Mouse (Mus musculus): ENCODE measurements around the gene Evx2. TPM values are rescaled to one million over a fixed set of nuclear protein-coding genes. Genes with fewer than 3 reads are reported as not detected.

Gene Evx2
- total RNA-seq (2021), result under 1 TPM in 1 of 2 experiments, not detected in 1; 0.08 TPM
- long read RNA-seq, experiment 1, result 0 reads
- long read RNA-seq, experiment 2, result 0 reads

DNA sequence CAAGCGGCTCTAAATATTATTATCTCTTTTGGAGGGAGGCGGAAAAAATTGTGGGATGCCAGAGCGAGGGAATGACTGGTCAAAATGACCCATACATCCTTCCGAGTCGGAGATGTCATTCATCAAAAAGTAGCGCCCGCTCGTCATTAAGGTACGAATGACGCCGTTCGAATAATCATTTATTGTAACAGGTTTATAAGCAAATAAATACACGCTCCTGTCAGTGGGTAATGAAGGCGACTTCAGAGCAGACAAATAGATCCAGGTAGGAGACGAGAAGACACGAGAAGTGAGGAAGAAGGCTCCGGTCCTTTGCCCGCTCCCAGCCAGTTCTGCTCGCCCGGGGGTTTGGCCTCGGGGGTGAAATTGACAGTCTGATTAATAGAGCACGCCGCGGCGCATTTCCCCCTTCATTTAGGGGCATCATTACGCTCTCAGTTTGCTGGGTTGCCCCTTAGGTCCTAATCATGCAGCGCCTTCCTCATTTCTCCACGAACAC is at the start of gene Evx2:
Evx2 (minus strand) TSS at position 51 of the 499 bp plus-strand sequence.
- no peak for DNase-seq

DNA sequence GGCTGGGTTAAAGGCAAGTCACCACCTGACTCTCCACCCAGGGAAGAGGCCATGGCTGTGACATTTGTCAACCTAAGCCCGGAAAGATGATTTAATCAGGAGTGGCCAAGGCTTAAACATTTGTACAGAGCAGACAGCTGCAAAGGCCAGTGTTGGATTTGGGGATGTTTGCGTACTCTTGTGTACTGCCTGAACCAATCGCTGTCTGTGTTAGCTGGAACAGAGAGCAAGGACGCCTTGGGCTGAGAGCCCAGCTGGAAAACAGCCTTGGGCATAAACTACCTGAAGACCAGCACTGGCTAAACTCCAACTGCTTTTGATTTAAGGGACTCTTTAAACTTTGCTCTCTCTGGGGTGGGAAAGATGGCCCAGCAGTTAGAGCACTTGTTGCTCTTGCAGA is 49.3 kb upstream of the Evx2 start:
- no peak for DNase-seq

DNA sequence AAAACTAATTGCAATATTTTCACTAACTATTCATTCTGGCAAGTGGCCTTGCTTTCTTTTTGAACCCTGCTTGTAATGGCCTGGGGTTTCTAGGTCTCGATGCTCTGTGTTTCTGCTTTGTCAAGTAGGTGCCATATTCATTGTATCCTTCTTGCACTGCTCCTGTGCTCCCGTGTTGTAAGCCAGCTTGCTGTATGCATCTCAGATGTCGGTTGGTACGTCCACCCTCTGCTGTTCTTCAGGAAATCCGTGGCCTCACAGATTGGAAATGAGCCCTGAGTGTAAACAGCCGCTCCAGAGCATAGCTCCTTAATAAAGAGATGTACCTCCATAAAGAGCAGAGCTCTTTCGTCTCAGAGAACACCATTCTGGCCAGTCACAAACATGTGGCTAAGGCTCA is 48.2 kb upstream of the Evx2 start:
- no peak for DNase-seq

DNA sequence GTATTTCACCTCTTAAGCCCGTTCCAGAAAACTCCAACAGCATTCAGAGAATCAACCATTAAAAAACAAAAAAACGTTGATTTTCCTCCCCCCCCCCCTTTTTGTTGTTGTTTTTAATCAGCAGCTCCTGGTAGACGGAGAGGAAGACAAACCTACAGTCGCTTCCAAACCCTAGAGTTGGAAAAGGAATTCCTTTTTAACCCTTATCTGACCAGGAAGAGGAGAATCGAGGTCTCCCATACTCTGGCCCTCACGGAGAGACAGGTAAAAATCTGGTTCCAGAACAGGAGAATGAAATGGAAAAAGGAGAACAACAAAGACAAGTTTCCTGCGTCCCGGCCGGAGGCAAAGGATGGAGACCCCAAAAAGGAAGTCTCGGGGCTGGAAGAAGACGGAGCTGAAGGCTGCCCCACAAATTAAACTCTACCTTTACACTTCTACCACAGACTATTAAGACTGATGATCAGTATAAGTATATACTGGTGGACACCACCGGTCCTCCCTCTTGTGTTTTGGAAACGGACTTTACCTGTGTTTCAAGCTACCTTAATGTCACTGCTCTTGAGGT is 47.1 kb upstream of the Evx2 start:
- no peak for DNase-seq

DNA sequence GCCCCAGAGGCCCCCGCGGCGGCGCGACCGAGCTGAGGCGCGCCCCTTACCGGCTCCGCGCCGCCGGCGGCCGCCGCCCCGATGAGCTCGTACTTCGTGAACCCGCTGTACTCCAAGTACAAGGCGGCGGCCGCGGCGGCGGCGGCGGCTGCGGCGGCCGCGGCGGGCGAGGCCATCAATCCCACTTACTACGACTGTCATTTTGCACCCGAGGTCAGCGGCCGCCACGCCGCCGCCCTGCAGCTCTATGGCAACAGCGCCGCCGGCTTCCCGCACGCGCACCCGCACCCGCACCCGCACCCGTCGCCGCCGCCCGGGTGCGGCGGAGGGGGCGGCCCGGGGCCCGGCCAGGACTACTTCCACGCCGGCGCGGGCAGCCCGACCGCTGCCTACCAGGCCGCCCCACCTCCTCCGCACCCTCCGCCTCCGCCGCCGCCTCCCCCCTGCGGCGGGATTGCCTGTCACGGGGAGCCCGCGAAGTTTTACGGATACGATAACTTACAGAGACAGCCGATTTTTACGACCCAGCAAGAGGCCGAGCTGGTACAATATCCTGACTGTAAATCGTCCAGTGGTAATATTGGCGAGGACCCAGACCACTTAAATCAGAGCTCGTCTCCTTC is 46.2 kb upstream of the Evx2 start:
- peak; percentile 61 for DNase-seq

DNA sequence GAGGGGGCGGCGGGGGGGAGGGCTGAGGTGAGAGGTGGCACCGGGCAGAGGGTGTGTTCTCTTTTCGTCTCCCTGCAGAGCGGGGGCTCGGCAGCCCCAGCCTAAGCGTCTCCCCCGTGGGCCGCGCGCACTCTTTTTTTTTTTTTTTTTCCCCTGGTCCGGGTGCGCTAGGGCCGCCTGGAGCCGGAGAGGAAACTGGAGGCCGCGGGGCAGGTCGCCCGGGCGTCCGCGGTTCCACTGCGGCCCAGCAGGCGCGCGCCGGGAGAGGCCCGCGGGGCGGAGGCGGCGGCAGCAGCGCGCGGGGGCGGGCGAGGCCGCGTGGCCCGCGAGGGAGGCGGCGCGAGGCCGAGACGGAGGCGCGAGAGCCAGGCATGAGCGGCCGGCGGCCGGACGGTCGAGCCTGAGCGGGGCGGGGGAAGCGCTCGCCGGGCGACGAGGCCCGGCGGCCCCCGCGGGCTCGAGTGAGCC is 45.7 kb upstream of the Evx2 start:
- DNase-seq, result no peak

DNA sequence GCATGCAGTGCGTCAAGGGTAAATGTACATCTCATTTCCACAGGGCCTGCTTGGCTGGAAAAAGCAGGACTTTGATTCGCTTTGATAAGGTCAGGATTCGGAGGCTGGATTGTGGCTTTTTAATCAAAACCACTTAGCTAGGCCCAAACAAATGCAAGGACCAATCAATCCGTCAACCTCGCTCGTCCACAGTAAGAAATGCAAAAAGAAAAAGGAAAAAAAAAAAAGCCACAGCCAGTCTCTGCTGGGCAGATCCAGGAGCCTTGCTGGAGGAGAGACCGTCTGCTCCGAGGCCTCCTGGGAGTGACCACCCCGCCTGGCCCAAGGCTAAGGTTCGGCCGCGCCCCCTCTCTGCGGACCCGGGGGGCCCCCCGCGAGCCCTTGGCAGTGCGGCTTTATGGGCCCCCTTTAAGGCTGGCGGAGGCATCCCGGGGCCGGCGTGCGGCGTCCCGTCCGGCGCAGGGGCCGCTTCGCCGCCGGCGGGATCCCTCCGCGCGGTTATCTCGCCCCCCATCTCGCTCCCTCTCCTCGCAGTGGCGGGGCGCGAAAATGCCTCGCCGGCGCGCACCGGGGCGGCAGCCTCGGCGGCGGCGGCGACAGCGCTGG is 45.1 kb upstream of the Evx2 start, which contains the start of gene Hoxd8:
Hoxd8 (plus strand) TSS at position 223 of the 606 bp plus-strand sequence.
- peak; percentile 83 for DNase-seq

DNA sequence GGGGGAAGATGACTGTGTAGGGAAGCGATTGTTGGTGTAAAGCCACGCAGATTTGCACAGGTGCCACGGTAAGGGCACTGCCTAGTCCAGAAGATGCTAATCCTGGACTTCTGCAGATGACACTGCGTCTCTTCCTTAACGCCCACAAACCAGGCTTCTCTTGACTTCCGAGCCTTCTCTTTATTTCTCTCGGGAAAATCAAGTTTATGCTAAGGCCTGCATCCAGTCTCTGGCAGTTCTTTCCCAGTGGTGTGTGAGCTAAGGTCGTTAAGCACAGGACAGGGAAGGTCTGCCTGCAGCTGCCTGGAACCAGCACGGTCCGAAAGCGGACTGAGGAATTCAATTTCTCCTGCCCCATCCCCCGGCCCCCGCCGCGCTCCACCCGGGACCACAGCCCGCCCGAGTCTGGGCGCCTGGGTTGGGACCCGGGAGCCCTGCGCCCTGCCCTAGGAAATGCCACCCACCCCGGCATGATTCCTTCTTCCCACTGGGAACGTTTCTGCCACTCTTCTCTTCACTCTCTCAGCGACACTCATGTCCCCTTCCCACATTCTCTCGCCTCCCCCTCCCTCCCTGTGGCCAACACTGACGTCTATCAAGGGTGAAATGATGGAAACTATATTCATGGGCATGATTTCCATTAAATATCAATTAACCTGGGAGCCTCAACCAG is 44.5 kb upstream of the Evx2 start:
- no peak for DNase-seq

DNA sequence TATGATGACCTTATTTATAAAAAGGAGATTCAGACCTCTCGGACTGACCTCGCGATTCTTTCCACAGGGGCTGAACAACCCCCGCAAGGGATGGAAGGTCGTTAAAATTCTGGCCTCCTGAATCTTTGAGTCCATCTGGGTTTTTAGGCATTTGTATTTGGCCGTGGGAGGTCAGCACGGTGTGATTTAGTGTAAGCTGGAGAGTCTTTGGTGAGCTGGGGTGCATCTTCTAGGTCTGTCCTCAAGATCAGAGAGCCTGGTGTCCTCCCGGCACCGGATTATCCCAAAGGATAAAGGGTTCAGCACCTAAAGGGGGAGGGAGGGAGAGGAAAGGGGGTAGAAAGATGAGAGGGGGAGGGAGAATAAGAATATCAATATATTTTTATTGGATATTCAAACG is 44.0 kb upstream of the Evx2 start:
- no peak for DNase-seq

DNA sequence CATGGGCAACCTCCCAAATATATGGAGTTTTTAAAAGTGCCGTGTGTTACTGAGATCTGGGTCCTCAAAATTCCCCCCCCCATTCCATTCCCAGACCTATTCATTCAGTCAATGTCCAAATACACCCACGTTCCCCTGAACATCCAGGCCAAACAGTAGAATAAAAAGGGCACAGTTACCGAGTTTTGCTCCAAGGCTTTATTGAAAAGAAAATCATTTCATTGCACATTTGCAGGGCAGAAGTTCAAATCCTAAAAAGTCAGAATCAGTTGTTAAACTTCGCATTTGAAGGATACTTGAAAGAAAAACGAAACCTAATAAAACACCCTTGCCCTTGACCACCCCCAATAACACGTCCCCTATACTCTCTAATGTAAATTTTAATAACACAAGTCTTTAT is 43.5 kb upstream of the Evx2 start:
- no peak for DNase-seq

DNA sequence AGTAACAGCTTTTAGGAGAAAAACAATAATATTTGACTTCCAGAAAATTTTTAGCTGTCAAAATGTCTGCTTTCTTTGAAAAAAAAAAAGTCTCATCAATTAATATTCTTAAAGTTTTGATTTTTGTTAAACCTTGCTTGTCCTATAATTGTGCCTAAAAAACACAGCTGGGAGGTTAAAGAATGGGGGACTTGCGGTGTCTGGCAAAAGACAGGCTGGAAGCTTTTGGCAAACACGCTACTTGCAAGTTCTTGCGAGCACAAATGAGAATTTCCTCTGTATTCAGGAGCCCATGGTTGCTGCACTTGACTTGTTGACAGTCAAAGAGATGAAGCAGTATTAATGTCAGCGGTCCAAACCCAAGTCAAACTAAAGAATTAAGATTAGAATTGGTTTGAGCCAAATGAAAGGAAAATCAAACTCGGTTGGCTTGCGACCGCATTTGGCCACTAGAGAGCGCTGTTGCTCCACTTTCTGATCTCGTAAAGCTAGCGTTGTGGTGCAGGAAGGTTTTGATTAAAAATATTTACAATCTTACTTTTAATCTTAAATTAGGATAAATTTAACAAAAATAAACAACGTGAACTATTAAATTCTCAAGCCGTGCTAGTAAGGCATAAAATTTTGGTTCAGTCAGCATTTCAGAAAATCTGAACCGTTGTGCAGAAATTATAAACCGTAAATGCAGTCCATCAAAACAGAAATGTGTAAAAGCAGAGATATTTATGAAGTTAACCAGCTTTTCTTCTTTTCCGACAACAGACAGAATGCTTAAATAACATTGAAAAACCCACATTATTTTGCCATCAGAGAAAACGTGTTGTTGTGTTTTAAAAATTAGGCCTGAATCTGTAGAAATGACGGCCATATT is 42.8 kb upstream of the Evx2 start:
- no peak for DNase-seq

DNA sequence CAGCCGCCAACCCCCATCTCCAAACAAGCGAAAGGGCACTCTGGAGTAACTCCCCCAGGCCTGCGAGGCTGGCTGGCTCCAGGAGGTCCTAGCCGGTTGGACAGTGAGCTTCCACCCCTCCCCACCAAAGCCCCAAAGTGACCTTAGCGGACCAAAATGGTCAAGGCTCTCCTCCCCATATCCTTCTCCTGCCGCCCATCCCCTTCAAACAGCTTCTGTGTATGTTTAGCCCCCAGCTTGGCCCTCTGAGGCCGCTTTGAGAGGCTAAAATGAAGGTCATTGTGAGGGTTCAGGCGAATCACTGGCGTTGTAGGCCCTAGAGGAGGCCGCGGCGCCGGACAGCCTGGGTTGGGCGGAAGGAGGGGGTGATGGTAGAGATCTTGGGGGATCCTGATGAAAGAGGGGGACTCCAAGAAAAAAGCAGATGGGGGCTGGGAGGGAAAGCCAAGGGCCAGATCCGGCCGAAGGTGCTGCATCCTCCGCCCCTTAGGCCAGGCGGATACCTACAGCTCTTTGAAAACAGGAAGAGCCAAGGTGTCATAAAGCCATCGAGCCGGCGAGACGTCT is 41.3 kb upstream of the Evx2 start:
- no peak for DNase-seq

DNA sequence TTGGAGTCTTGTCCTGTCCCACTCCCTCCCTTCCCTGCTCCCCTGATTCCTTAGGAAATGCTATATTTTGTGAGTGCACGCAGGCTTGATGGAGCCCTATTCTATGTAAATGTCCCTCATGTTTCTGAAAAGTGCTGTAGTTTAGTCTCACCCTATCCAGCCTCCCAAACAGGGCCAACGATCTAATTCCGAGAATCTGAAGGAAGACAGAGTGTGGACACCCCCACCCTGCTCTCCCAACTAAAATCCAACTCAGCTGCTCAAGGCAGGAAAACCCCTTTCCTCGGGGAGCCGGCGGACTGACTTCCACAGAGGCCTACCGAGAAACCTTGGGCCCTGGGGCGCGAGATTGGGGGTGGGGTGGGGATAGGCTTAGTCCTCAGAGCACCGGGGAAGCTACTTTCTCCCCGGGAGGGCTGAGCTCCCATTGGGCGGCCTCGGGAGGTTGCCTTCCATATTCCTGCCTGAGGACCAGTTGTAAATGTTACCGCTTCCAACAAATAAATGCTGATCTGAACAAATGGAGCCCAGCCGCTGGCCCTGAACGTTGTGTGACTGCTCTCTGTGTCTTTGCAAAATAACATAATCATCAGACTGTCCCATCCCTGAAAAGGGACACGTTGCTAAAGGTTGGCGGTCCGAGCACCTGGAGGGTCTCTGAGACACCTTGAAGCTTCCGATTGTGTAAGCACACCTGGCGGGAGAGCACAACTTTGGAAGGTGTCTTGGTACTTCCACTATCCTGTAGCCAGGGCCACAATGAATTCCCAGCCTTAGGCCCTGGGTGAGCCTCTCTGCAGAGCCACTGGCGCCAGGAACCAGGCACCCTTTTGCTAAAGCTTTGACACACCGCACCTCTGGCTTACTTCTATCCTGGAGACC is 40.5 kb upstream of the Evx2 start:
- no peak for DNase-seq

DNA sequence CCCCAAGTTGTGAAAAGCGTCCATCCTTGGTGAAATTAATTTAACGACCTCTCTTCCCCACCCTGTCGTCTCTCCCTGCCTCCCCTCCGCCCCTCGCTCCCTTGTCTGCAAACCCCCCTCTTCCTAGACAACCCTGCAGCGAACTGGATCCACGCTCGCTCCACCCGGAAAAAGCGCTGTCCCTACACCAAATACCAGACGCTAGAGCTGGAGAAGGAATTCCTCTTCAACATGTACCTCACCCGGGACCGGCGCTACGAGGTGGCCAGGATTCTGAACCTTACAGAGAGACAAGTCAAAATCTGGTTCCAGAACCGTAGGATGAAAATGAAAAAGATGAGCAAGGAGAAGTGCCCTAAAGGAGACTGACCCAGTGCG is 39.7 kb upstream of the Evx2 start:
- no peak for DNase-seq

DNA sequence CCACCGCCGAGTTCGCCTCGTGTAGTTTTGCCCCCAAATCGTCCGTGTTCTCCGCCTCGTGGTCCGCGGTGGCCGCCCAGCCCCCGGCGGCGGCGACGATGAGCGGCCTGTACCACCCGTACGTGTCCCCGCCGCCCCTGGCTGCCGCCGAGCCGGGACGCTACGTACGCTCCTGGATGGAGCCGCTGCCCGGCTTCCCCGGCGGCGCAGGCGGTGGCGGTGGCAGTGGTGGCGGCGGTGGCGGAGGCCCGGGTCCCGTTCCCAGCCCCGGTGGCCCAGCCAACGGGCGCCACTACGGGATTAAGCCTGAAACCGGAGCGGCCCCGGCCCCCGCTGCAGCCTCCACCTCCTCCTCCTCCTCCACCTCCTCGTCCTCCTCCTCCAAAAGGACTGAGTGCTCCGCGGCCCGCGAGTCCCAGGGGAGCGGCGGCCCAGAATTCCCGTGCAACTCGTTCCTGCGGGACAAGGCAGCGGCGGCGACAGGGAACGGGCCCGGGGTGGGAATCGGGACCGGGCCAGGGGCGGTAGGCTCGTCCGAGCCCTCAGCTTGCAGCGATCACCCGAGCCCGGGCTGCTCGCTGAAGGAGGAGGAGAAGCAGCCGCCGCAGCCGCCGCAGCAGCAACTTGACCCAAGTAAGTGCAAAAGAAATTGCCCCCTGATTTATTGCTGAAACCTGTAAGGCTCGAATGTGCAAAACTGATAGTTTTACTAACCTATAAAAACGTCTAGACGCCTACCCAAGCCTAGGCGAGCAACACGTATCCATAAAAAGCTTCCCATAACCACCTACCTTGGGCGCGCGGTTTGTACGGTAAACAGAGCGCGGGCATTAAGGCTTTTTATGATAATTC is 39.1 kb upstream of the Evx2 start:
- DNase-seq, result peak; percentile 73

DNA sequence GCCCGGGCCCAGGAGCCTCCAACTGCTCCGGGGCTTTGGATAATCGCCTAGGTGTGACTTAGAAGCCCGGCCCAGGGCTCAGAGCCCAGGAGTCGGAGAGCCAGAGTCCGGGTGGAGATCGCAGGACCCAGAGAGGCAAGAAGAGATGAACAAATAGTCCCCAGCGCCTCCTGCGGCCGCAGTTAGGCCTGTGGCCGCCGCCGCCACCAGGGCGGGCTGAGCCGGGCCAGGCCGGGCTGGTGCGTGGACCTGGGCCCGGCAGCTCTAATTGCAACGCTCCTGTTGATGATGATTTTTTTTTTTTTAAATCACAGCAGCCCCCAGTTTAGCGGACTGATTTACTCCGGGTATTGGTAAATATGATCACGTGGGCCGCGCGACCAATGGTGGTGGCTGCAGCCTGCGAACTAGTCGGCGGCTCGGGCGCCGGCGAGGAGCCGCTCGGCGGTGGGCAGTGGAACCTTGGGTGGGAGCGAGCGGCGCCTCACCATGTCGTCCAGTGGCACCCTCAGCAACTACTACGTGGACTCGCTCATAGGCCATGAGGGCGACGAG is 38.3 kb upstream of the Evx2 start, which contains the start of gene Hoxd9:
Hoxd9 (plus strand) TSS at position 161 of the 555 bp plus-strand sequence.
- peak; percentile 77 for DNase-seq

DNA sequence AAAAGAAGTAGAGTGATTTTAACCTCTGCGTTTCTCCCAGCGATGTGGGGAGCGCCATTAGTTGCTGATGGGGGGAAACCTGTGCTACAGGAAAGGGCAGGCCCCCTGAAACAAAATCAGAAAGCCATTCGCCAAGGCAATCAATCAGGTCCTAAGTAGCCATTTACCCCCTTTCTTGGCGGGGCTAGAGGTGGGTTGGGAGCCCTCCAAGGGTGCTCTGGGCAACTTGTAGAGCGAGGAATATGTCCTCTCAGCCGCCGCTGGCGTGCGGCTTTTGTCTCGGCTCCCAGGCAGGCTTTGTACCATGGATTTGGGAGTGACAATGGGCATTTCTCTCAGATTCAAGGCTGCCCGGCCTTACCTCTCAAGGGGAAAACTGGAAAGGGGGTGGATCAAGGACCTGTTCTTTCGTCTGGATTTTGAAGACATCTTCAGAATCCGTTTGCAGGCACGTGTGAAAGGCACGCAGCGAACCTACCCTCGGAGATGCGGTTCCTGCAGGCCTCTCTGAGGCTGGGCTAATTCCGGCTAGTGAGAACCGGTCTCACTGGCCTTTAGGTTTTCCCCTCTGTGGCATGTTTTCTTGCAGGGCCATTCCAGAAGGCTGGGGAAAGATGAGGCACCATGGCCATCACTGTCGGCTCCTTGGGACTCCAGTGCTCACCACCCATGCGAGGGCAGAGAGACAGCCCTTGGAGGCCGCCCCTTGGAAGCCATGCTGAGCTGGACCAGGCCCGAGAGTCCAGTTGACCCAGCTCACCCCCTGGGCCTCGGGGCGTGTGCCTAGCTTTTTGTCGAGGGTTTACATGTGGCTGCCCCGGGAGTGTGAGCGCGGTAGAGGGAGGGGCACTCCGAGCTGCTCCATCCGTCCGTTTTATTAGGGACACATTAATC is 37.3 kb upstream of the Evx2 start:
- no peak for DNase-seq

DNA sequence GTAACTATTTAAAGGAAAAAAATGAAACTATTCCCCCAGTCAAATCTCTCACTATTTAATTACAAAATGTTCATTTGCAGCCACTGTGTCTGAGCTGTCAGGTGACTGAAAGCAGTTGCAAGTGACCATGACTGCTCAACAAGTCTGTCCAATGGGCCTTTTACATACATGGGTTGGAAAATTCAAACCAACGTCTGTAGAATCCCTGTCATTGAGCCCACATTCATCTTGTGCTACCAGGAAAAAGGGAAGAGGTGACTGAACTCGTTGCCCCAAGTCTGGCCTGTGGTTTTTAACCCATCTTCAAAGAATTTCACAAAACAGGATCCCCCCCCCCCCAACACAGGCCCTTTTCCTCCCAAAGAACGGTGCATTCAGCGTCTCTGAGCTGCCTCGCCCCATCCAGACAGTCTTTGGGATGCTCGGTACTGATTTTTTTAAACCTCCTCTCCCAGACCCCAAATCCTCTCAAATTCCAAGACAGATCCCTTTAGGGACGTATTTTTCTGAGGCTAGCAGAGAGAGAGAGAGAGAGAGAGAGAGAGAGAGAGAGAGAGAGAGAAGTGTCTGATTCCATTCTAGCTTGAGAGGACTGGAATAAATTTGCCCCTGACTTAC is 36.6 kb upstream of the Evx2 start:
- no peak for DNase-seq
